Mouse (Mus musculus): ENCODE results near the gene Tcte3. TPM values are rescaled to one million over a fixed set of nuclear protein-coding genes. Genes with fewer than 3 reads are reported as not detected.

Tcte3 gene
- total RNA-seq, 4 experiments from 2014 or later, result 0.89 to 3.0 (median 1.6) TPM; not detected in 1

Other genes with a start within 250 kb of the Tcte3 start
- 1 to 10 TPM; 3.7 to 7.1 (median 5.4) TPM for gene Wdr27, start 98.3 kb downstream of the Tcte3 start, total RNA-seq (2022)
- 10 to 100 TPM; 11.8 to 17.8 (median 15.4) TPM for gene 1600012H06Rik, start 98.3 kb downstream of the Tcte3 start, total RNA-seq (2022)
- 10 to 100 TPM; 51.9 to 58.2 (median 55.7) TPM for gene Phf10, start 80.2 kb downstream of the Tcte3 start, total RNA-seq (2022)
- gene 9030025P20Rik, start 63.0 kb downstream of the Tcte3 start, total RNA-seq (2022), result 10 to 100 TPM in 2 of 4 experiments, 1 to 10 TPM in 2; 9.0 to 17.7 (median 12.4) TPM
- 1 to 10 TPM in 1 of 4 experiments, not detected in 3; 1.7 TPM for gene Gm3417, start 62.7 kb downstream of the Tcte3 start, total RNA-seq (2022)
- 1 to 10 TPM; 5.7 to 7.3 (median 7.0) TPM for gene Gm3435, start 31.3 kb downstream of the Tcte3 start, total RNA-seq (2022)
- 10 to 100 TPM; 66.0 to 96.3 (median 77.0) TPM for gene Ermard, start 280 bp downstream of the Tcte3 start, total RNA-seq (2022)
- 10 to 100 TPM in 1 of 4 experiments, 1 to 10 TPM in 3; 7.8 to 10.2 (median 9.7) TPM for gene Gm3448, start within 50 bp of the Tcte3 start, total RNA-seq (2022)

All from layer of hippocampus, adult 8-10 months (tissue).